Mouse (Mus musculus): ENCODE results near the gene Slc10a1. TPM values are rescaled to one million over a fixed set of nuclear protein-coding genes. Genes with fewer than 3 reads are reported as not detected.

Gene Slc10a1
- 0.63 TPM in 1 of 2 replicates, not detected in the other for polyA plus RNA-seq (2012; ENCODE audit: insufficient read depth, insufficient read length, missing spikeins)

- Histone ChIP-seq H3K4me1 (ENCODE audit: control insufficient read depth, insufficient read depth, insufficient read length, low read length) (no peaks in the 10 kb centered on the region), H3K4me3 (ENCODE audit: insufficient read depth, low read depth, low read length) (no peak within 1 kb of the TSS), H3K27ac (replicated peaks; ENCODE audit: low read depth, low read length) (no peak within 1 kb of the TSS)
Measured at GRCm38 (mm10) chr12:80968605-80969004, at the start of gene Slc10a1. TSS of gene Slc10a1 (minus strand) at chr12:80968705.

DNA sequence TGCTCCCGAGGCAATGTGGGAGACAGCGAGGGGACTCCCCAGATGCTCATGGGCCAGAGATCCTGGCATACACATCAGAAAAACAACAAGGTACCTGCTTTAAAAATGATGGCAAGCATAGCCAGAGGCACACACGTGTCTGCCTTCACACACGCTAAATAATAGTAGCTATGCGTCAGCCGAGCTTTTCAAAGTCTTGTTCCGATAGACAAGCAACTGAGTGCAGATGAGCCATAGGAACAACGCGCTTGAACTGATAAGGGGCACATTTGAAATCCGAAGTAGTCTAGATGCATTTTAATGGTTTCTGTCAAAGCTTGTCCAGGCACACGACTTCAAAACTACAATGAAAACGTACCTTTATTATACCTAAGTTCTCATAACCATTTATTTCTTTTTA, 49.1 kb upstream of the Slc10a1 start:
- Histone ChIP-seq H3K4me3 (ENCODE audit: insufficient read depth, low read depth, low read length) (no peak overlapping the region), H3K4me1 (ENCODE audit: control insufficient read depth, insufficient read depth, insufficient read length, low read length) (no peaks in the 10 kb centered on the region), H3K27ac (replicated peaks; ENCODE audit: low read depth, low read length) (no peak overlapping the region)

GRCm38 (mm10) chr12:81013496-81013895, 45.0 kb upstream of the Slc10a1 start:
- no peak overlapping the region for H3K4me3 ChIP-seq (ENCODE audit: insufficient read depth, low read depth, low read length)
- H3K4me1 ChIP-seq (ENCODE audit: control insufficient read depth, insufficient read depth, insufficient read length, low read length), result no peaks in the 10 kb centered on the region

GRCm38 (mm10) chr12:81011994-81012393, 43.5 kb upstream of the Slc10a1 start:
- H3K4me3 ChIP-seq (ENCODE audit: insufficient read depth, low read depth, low read length), result no peak overlapping the region
- no peaks in the 10 kb centered on the region for H3K4me1 ChIP-seq (ENCODE audit: control insufficient read depth, insufficient read depth, insufficient read length, low read length)
- no peak overlapping the region for H3K27ac ChIP-seq (replicated peaks; ENCODE audit: low read depth, low read length)

More at GRCm38 (mm10) chr12:81013496-81013895, 45.0 kb upstream of the Slc10a1 start:
- H3K27ac ChIP-seq (replicated peaks; ENCODE audit: low read depth, low read length), result no peak overlapping the region

DNA sequence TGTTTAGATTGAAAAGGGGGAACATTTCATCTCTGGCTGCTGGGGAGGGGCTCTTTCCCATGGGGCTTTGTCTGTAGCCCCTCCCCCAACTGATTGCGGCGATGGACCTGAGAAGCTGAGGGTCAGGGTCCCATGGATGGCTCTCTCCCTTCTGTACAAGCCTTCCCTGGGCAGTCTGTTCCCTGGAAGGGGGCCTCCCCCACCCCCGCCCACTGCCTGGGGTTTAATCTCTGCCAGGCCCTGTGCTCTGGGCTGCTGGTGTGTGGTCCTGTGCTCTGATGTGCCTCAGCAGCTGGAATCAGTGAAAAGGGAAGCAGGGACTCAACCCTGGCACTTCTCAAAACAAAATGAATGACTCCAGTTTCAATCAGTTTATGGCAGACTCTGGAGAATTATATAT, 41.3 kb upstream of the Slc10a1 start:
- H3K27ac ChIP-seq (replicated peaks; ENCODE audit: low read depth, low read length), result no peak overlapping the region
- no peak overlapping the region for H3K4me3 ChIP-seq (ENCODE audit: insufficient read depth, low read depth, low read length)
- no peaks in the 10 kb centered on the region for H3K4me1 ChIP-seq (ENCODE audit: control insufficient read depth, insufficient read depth, insufficient read length, low read length)

- no peak overlapping the region for H3K4me3 ChIP-seq (ENCODE audit: insufficient read depth, low read depth, low read length)
- no peaks in the 10 kb centered on the region for H3K4me1 ChIP-seq (ENCODE audit: control insufficient read depth, insufficient read depth, insufficient read length, low read length)
- H3K27ac ChIP-seq (replicated peaks; ENCODE audit: low read depth, low read length), result no peak overlapping the region
Measured at GRCm38 (mm10) chr12:81002841-81003635, 34.5 kb upstream of the Slc10a1 start.

DNA sequence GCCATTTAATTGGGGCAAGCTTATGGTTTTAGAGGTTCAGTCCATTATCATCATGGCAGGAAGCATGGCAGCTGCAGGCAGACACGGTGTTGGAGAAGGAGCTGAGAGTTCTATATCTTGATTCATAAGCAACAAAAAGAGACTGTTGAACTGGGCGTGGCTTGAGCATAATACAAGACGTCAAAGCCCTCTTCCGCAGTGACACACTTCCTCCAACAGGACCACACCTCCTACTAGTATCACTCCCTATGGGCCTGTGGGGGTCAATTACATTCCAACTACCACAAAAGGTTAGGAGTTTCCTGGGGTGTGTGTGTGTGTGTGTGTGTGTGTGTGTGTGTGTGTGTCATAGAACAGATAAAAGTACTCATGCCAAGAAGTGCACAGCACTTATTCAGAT, 32.4 kb upstream of the Slc10a1 start:
- no peaks in the 10 kb centered on the region for H3K4me1 ChIP-seq (ENCODE audit: control insufficient read depth, insufficient read depth, insufficient read length, low read length)
- H3K27ac ChIP-seq (replicated peaks; ENCODE audit: low read depth, low read length), result no peak overlapping the region
- H3K4me3 ChIP-seq (ENCODE audit: insufficient read depth, low read depth, low read length), result no peak overlapping the region

- H3K4me1 ChIP-seq (ENCODE audit: control insufficient read depth, insufficient read depth, insufficient read length, low read length), result no peaks in the 10 kb centered on the region
- no peak overlapping the region for H3K27ac ChIP-seq (replicated peaks; ENCODE audit: low read depth, low read length)
- no peak overlapping the region for H3K4me3 ChIP-seq (ENCODE audit: insufficient read depth, low read depth, low read length)
Measured at GRCm38 (mm10) chr12:80998528-80999221, 30.2 kb upstream of the Slc10a1 start.

DNA sequence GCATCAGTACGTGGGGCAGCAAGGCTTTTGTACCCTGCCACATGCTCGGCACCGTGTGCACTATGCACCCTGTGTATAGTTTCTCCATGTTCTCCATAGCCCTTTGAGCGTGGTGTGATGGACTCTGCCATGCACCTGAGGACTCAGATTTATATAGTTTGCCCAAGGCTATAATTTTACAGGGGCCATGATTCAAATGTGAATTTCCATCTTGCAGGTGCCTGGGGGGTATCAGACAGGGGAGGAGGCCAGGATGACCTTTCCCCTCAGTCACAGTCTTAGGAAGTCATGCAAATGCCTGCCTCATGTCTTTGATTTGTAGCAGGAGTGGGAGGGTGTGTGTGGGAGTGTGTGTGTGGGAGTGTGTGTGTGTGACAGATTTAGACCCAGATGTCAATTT, 29.1 kb upstream of the Slc10a1 start:
- Histone ChIP-seq H3K27ac (replicated peaks; ENCODE audit: low read depth, low read length) (no peak overlapping the region), H3K4me1 (ENCODE audit: control insufficient read depth, insufficient read depth, insufficient read length, low read length) (no peaks in the 10 kb centered on the region), H3K4me3 (ENCODE audit: insufficient read depth, low read depth, low read length) (no peak overlapping the region)

DNA sequence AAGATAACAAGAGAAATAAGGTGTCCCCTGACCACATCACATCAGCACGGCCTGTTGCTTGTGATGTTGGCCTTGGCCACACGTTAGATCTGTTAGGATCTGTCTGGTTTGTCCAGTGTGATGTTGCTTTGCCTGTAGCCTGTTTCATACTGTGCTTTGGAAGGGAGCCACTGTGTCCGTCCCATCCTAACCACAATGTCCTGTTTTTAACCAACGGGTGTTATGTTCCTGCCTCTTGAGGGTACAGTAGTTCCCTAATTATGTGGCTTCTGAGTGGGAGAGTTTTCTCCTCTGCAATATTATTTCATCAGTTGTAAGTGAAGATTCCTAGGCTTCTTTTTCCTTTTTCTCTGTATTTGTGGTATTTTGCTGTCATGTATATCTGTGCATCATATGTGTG, 26.8 kb upstream of the Slc10a1 start:
- Histone ChIP-seq H3K27ac (replicated peaks; ENCODE audit: low read depth, low read length) (no peak overlapping the region), H3K4me1 (ENCODE audit: control insufficient read depth, insufficient read depth, insufficient read length, low read length) (no peaks in the 10 kb centered on the region), H3K4me3 (ENCODE audit: insufficient read depth, low read depth, low read length) (no peak overlapping the region)

DNA sequence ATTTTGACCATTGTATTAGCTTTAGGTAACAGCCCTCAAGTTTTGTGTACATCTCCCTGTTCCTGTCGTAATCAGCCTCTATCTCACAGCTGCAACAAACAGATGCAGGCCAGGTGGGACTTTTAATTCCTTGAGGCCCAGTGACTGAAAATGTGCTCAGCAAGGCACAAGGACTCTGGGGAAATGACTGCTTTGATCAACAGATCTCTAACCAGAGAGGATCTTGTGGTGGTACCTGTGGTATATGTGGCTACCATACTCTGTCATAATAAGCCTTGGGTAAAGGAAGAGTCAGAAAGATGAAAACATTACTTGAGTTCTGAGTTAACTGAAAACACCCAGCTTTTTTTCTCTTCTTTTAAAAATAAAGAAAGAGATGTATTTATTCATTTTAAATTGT, 25.3 kb upstream of the Slc10a1 start:
- no peak overlapping the region for H3K27ac ChIP-seq (replicated peaks; ENCODE audit: low read depth, low read length)
- no peak overlapping the region for H3K4me3 ChIP-seq (ENCODE audit: insufficient read depth, low read depth, low read length)
- H3K4me1 ChIP-seq (ENCODE audit: control insufficient read depth, insufficient read depth, insufficient read length, low read length), result no peaks in the 10 kb centered on the region

GRCm38 (mm10) chr12:80992540-80993122, 24.1 kb upstream of the Slc10a1 start:
- no peaks in the 10 kb centered on the region for H3K4me1 ChIP-seq (ENCODE audit: control insufficient read depth, insufficient read depth, insufficient read length, low read length)
- H3K4me3 ChIP-seq (ENCODE audit: insufficient read depth, low read depth, low read length), result no peak overlapping the region
- no peak overlapping the region for H3K27ac ChIP-seq (replicated peaks; ENCODE audit: low read depth, low read length)

GRCm38 (mm10) chr12:80991806-80992205, 23.3 kb upstream of the Slc10a1 start:
- no peaks in the 10 kb centered on the region for H3K4me1 ChIP-seq (ENCODE audit: control insufficient read depth, insufficient read depth, insufficient read length, low read length)
- H3K4me3 ChIP-seq (ENCODE audit: insufficient read depth, low read depth, low read length), result no peak overlapping the region
- H3K27ac ChIP-seq (replicated peaks; ENCODE audit: low read depth, low read length), result no peak overlapping the region

DNA sequence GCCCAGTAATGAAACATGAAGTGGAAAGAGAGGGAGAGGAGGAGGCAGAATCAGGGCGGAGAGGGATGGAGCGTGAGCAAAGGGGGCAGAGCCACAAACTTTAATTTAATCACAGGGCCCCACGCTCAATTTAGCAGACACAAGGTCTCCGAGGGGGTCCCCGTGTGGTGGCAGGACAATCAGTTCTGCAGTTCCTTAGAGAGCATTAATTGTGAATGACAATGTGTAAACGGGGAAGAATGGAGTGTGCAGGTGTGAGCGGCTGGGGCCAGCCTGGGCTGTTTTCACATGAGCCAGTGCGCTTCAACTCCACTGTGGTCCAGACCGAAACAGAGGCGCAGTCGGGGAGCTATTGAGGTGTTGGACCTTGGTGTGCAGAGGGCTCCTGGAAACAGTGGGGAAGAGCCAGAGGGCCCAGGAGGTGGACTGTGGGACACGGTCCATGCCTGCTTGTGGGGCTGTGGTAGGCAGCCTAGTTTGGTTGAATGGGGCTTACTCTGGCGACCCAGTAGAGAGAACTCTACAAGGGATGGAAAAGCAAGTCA, 22.5 kb upstream of the Slc10a1 start:
- H3K27ac ChIP-seq (replicated peaks; ENCODE audit: low read depth, low read length), result no peak overlapping the region
- H3K4me1 ChIP-seq (ENCODE audit: control insufficient read depth, insufficient read depth, insufficient read length, low read length), result no peaks in the 10 kb centered on the region

GRCm38 (mm10) chr12:80988286-80988685, 19.8 kb upstream of the Slc10a1 start:
- H3K4me1 ChIP-seq (ENCODE audit: control insufficient read depth, insufficient read depth, insufficient read length, low read length), result no peaks in the 10 kb centered on the region
- no peak overlapping the region for H3K4me3 ChIP-seq (ENCODE audit: insufficient read depth, low read depth, low read length)
- no peak overlapping the region for H3K27ac ChIP-seq (replicated peaks; ENCODE audit: low read depth, low read length)

More for the DNA sequence above, 22.5 kb upstream of the Slc10a1 start:
- no peak overlapping the region for H3K4me3 ChIP-seq (ENCODE audit: insufficient read depth, low read depth, low read length)

Data from brown adipose tissue, adult 24 weeks (tissue).